Mouse (Mus musculus): Measurements from ENCODE around the gene Zfp82.

- no peak for TF ChIP-seq CTCF (IDR thresholded peaks at IDR 0.05; ENCODE audit: extremely low read depth, insufficient read depth, low read length)
- no peak for TF ChIP-seq POLR2A (IDR thresholded peaks at IDR 0.05; ENCODE audit: extremely low read depth, insufficient read depth, low read length)
These were observed 13.8 kb upstream of the Zfp82 start for GRCm38 (mm10) chr7:30086524-30086923.
